Mouse (Mus musculus) midbrain, embryonic 16.5 days (tissue): Measurements from ENCODE around the gene Aste1. TPM values are rescaled to one million over a fixed set of nuclear protein-coding genes. Genes with fewer than 3 reads are reported as not detected.
A peak's percentile ranks its signal among the peaks of the same experiment; 100 is the strongest.

ENCODE experiments used
- ATAC-seq: fragments of 200-750 bp; cut with Nextera tagmentation; 2 replicates; pipeline ENCODE4 v1.8.0; 2017; ENCODE audit warnings: moderate TSS enrichment
- H3K27ac ChIP-seq: fragments of 300-500 bp; sonication (generic); 2 replicates; pipeline ENCODE4 v1.5.1; 2014; ENCODE audit warnings: mild to moderate bottlenecking, low read length, mixed read lengths
- H3K27me3 ChIP-seq: fragments of 300-500 bp; sonication (generic); 2 replicates; pipeline ENCODE4 v1.6.1; 2014; ENCODE audit warnings: low read depth, low read length, mixed read lengths; ENCODE audit not compliant: control insufficient read depth, insufficient read depth
- H3K36me3 ChIP-seq: fragments of 300-500 bp; sonication (generic); 2 replicates; pipeline ENCODE4 v1.6.1; 2014; ENCODE audit warnings: mild to moderate bottlenecking, low read length, moderate library complexity, mixed read lengths; ENCODE audit not compliant: control insufficient read depth, insufficient read depth
- H3K4me1 ChIP-seq: fragments of 300-500 bp; sonication (generic); 2 replicates; pipeline ENCODE4 v1.6.1; 2014; ENCODE audit warnings: mild to moderate bottlenecking, low read length, mixed read lengths; ENCODE audit not compliant: control insufficient read depth, insufficient read depth
- H3K4me2 ChIP-seq: fragments of 300-500 bp; sonication (generic); 2 replicates; pipeline ENCODE4 v1.6.1; 2014; ENCODE audit warnings: mild to moderate bottlenecking, low read length, mixed read lengths
- H3K4me3 ChIP-seq: fragments of 300-500 bp; sonication (generic); 2 replicates; pipeline ENCODE4 v1.5.1; 2014; ENCODE audit warnings: low read depth, mild to moderate bottlenecking, low read length, moderate library complexity, mixed read lengths
- H3K9ac ChIP-seq: fragments of 300-500 bp; sonication (generic); 2 replicates; pipeline ENCODE4 v1.6.1; 2014; ENCODE audit warnings: low read depth, low read length, mixed read lengths
- H3K9me3 ChIP-seq: fragments of 300-500 bp; sonication (generic); replicated peaks from 2 replicates; pipeline ENCODE4 v1.6.1; 2014; ENCODE audit warnings: mild to moderate bottlenecking, low read length, mixed read lengths; ENCODE audit not compliant: control insufficient read depth, poor library complexity, severe bottlenecking
- WGBS: fragments of 180-500 bp; shearing (Covaris S2); extraction: QIAGEN DNeasy Blood & Tissue Kit; methylation state at CpG from one replicate; pipeline ENCODE4 v1.1.7; 2014; 5-methylcytosine and 5-hydroxymethylcytosine counted together
- polyA plus RNA-seq: library from polyadenylated mRNA; unstranded; fragments of >200 nt; fragmentation: Nextera tagmentation; extraction: Ambion mirVana; gene quantifications from 2 replicates; pipeline ENCODE4 v1.2.1, GENCODE M21; 2015

Aste1 gene
- polyA plus RNA-seq: 12.0 and 13.3 TPM in 2 replicates

GRCm38 (mm10) chr9:105395218-105395627 lies at the start of gene Aste1, which contains the start of gene Nek11:
Aste1 (plus strand) TSS chr9:105395392.
Nek11 (minus strand) TSS chr9:105395524.
- H3K9ac ChIP-seq: peak within 1 kb of the TSS; percentile 73
- WGBS: under 1% methylated on average over 44 of the region's 44 CpGs
- peak within 1 kb of the TSS; percentile 71 for H3K27ac ChIP-seq
- H3K4me3 ChIP-seq: peak within 1 kb of the TSS; percentile 75
- no peaks in the 10 kb centered on the region for H3K9me3 ChIP-seq
- H3K36me3 ChIP-seq: peaks cover 4% of the 10 kb centered on the region; the same call in 1 of the 2 replicates
- peak; percentile 96 for ATAC-seq
- peaks cover 34% of the 10 kb centered on the region for H3K4me1 ChIP-seq
- H3K4me2 ChIP-seq: peak within 1 kb of the TSS; percentile 63
- no peaks in the 10 kb centered on the region; the same call in 1 of the 2 replicates for H3K27me3 ChIP-seq

- Histone ChIP-seq H3K4me3 (no peak overlapping the region), H3K27ac (no peak overlapping the region), H3K36me3 (no peaks in the 10 kb centered on the region), H3K9me3 (no peaks in the 10 kb centered on the region), H3K4me2 (no peak overlapping the region), H3K27me3 (no peaks in the 10 kb centered on the region), H3K4me1 (0 out of 2 replicates have a peak, but pooled peaks cover 2% of the 10 kb centered on the region), H3K9ac (no peak overlapping the region)
- WGBS: 71% methylated on average over 10 of the region's 10 CpGs
- ATAC-seq: no peak
Measured at GRCm38 (mm10) chr9:105348242-105349031, 46.8 kb upstream of the Aste1 start.

GRCm38 (mm10) chr9:105349034-105349433 lies 46.2 kb upstream of the Aste1 start:
- H3K27me3 ChIP-seq: no peaks in the 10 kb centered on the region
- no peak for ATAC-seq
- H3K9me3 ChIP-seq: no peaks in the 10 kb centered on the region
- no peak overlapping the region for H3K4me3 ChIP-seq
- no peak overlapping the region for H3K27ac ChIP-seq
- H3K4me1 ChIP-seq: 0 out of 2 replicates have a peak, but pooled peaks cover 2% of the 10 kb centered on the region
- no peak overlapping the region for H3K9ac ChIP-seq
- no peak overlapping the region for H3K4me2 ChIP-seq
- H3K36me3 ChIP-seq: no peaks in the 10 kb centered on the region
- WGBS: 48% methylated on average over 5 of the region's 5 CpGs

- no peak for ATAC-seq
- WGBS: 71% methylated on average over 2 of the region's 2 CpGs
- Histone ChIP-seq H3K36me3 (no peaks in the 10 kb centered on the region), H3K4me3 (no peak overlapping the region), H3K4me2 (no peak overlapping the region), H3K9ac (no peak overlapping the region), H3K4me1 (no peaks in the 10 kb centered on the region), H3K27ac (no peak overlapping the region), H3K27me3 (no peaks in the 10 kb centered on the region), H3K9me3 (no peaks in the 10 kb centered on the region)
Measured at GRCm38 (mm10) chr9:105362181-105362580, 33.0 kb upstream of the Aste1 start.

- H3K27ac ChIP-seq: no peak overlapping the region
- no peaks in the 10 kb centered on the region for H3K4me1 ChIP-seq
- no peaks in the 10 kb centered on the region for H3K36me3 ChIP-seq
- H3K4me3 ChIP-seq: no peak overlapping the region
- no peak overlapping the region for H3K9ac ChIP-seq
- 64% methylated on average over 5 of the region's 5 CpGs for WGBS
- ATAC-seq: no peak
- H3K4me2 ChIP-seq: no peak overlapping the region
- H3K27me3 ChIP-seq: no peaks in the 10 kb centered on the region
- H3K9me3 ChIP-seq: no peaks in the 10 kb centered on the region
Measured at GRCm38 (mm10) chr9:105363520-105364231, 31.5 kb upstream of the Aste1 start.

- no peak overlapping the region for H3K27ac ChIP-seq
- H3K4me1 ChIP-seq: no peaks in the 10 kb centered on the region
- H3K27me3 ChIP-seq: no peaks in the 10 kb centered on the region
- H3K9me3 ChIP-seq: no peaks in the 10 kb centered on the region
- no peak overlapping the region for H3K4me3 ChIP-seq
- H3K36me3 ChIP-seq: no peaks in the 10 kb centered on the region
- no peak overlapping the region for H3K4me2 ChIP-seq
- WGBS: 90% methylated on average over 4 of the region's 4 CpGs
- no peak overlapping the region for H3K9ac ChIP-seq
- no peak for ATAC-seq
Measured at GRCm38 (mm10) chr9:105366199-105366598, 29.0 kb upstream of the Aste1 start.

- H3K27me3 ChIP-seq: no peaks in the 10 kb centered on the region
- no peak overlapping the region for H3K9ac ChIP-seq
- WGBS: 91% methylated on average over 3 of the region's 3 CpGs
- H3K36me3 ChIP-seq: no peaks in the 10 kb centered on the region
- no peaks in the 10 kb centered on the region for H3K9me3 ChIP-seq
- H3K4me3 ChIP-seq: no peak overlapping the region
- H3K27ac ChIP-seq: no peak overlapping the region
- no peak overlapping the region for H3K4me2 ChIP-seq
- ATAC-seq: no peak
- H3K4me1 ChIP-seq: no peaks in the 10 kb centered on the region
Measured at GRCm38 (mm10) chr9:105368605-105369004, 26.6 kb upstream of the Aste1 start.

GRCm38 (mm10) chr9:105374361-105374760 lies 20.8 kb upstream of the Aste1 start:
- Histone ChIP-seq H3K9ac (no peak overlapping the region), H3K4me1 (peaks cover 5% of the 10 kb centered on the region; the same call in 1 of the 2 replicates), H3K27me3 (no peaks in the 10 kb centered on the region), H3K36me3 (no peaks in the 10 kb centered on the region), H3K27ac (no peak overlapping the region), H3K4me2 (no peak overlapping the region), H3K9me3 (no peaks in the 10 kb centered on the region), H3K4me3 (no peak overlapping the region)
- ATAC-seq: no peak
- 40% methylated on average over 5 of the region's 5 CpGs for WGBS

- 63% methylated on average over 7 of the region's 7 CpGs for WGBS
- no peak for ATAC-seq
Measured at GRCm38 (mm10) chr9:105376411-105376810, 18.8 kb upstream of the Aste1 start.

More at GRCm38 (mm10) chr9:105376411-105376810, 18.8 kb upstream of the Aste1 start:
- no peaks in the 10 kb centered on the region for H3K36me3 ChIP-seq
- H3K4me3 ChIP-seq: no peak overlapping the region
- H3K4me2 ChIP-seq: no peak overlapping the region
- peak overlapping the region; percentile 53 for H3K27ac ChIP-seq
- no peaks in the 10 kb centered on the region for H3K27me3 ChIP-seq
- H3K9ac ChIP-seq: no peak overlapping the region
- H3K4me1 ChIP-seq: peaks cover 16% of the 10 kb centered on the region
- no peaks in the 10 kb centered on the region for H3K9me3 ChIP-seq
